Mouse (Mus musculus): ENCODE measurements around the gene Gm572.

Gene Gm572

GRCm38 (mm10) chr4:148643291-148644156, at the start of gene Gm572:
Gm572 (plus strand) TSS chr4:148643317.
- no peak for DNase-seq

- DNase-seq, result no peak
Measured at GRCm38 (mm10) chr4:148593996-148594395, 49.1 kb upstream of the Gm572 start.

GRCm38 (mm10) chr4:148595916-148596315, 47.2 kb upstream of the Gm572 start:
- DNase-seq, result no peak

- no peak for DNase-seq
Measured at GRCm38 (mm10) chr4:148596731-148597130, 46.4 kb upstream of the Gm572 start.

GRCm38 (mm10) chr4:148598826-148599225, 44.3 kb upstream of the Gm572 start:
- DNase-seq, result no peak

GRCm38 (mm10) chr4:148600316-148600715, 42.8 kb upstream of the Gm572 start:
- DNase-seq, result no peak

GRCm38 (mm10) chr4:148601871-148602270, 41.2 kb upstream of the Gm572 start:
- DNase-seq, result no peak

GRCm38 (mm10) chr4:148602357-148603120, 40.6 kb upstream of the Gm572 start, which contains the start of gene Masp2:
Masp2 (plus strand) TSS chr4:148602554.
- no peak for DNase-seq

- DNase-seq, result no peak
Measured at GRCm38 (mm10) chr4:148603376-148604139, 39.6 kb upstream of the Gm572 start.

- no peak for DNase-seq
Measured at GRCm38 (mm10) chr4:148604141-148604540, 39.0 kb upstream of the Gm572 start.

- peak; percentile 73 for DNase-seq
Measured at GRCm38 (mm10) chr4:148604541-148605165, 38.5 kb upstream of the Gm572 start.

GRCm38 (mm10) chr4:148607758-148608157, 35.4 kb upstream of the Gm572 start:
- DNase-seq, result peak; percentile 77

GRCm38 (mm10) chr4:148609805-148610204, 33.3 kb upstream of the Gm572 start:
- no peak for DNase-seq

GRCm38 (mm10) chr4:148610631-148611364, 32.3 kb upstream of the Gm572 start:
- no peak for DNase-seq

- no peak for DNase-seq
Measured at GRCm38 (mm10) chr4:148612557-148612956, 30.6 kb upstream of the Gm572 start.

- DNase-seq, result no peak
Measured at GRCm38 (mm10) chr4:148613738-148614137, 29.4 kb upstream of the Gm572 start.

- no peak for DNase-seq
Measured at GRCm38 (mm10) chr4:148619805-148620204, 23.3 kb upstream of the Gm572 start.

- no peak for DNase-seq
Measured at GRCm38 (mm10) chr4:148620718-148621117, 22.4 kb upstream of the Gm572 start.

GRCm38 (mm10) chr4:148622485-148622884, 20.6 kb upstream of the Gm572 start:
- no peak for DNase-seq

- DNase-seq, result no peak
Measured at GRCm38 (mm10) chr4:148623609-148624008, 19.5 kb upstream of the Gm572 start.

GRCm38 (mm10) chr4:148625010-148625409, 18.1 kb upstream of the Gm572 start:
- no peak for DNase-seq
